Mouse (Mus musculus) bone marrow macrophage, adult 2 months (primary cell): ENCODE data around the gene Ciita. TPM values are rescaled to one million over a fixed set of nuclear protein-coding genes. Genes with fewer than 3 reads are reported as not detected.

Source experiments
- H3K27ac ChIP-seq: 2 replicates; pipeline ENCODE4 v1.5.1; 2012; ENCODE audit warnings: low read depth, low read length; ENCODE audit not compliant: insufficient read depth
- H3K4me1 ChIP-seq: 2 replicates; pipeline ENCODE4 v1.6.1; 2012; ENCODE audit warnings: low read length; ENCODE audit not compliant: control insufficient read depth, insufficient read depth
- H3K4me3 ChIP-seq: 2 replicates; pipeline ENCODE4 v1.5.1; 2012; ENCODE audit warnings: mild to moderate bottlenecking, low read length, moderate library complexity; ENCODE audit not compliant: insufficient read depth
- CTCF ChIP-seq: IDR thresholded peaks from 2 replicates; pipeline ENCODE4 v1.5.1; 2012; ENCODE audit warnings: low read depth, mild to moderate bottlenecking, low read length, moderate library complexity
- POLR2A ChIP-seq: IDR thresholded peaks from 2 replicates; pipeline ENCODE4 v1.6.1; 2012; ENCODE audit warnings: mild to moderate bottlenecking, low read depth, low read length, borderline replicate concordance
- polyA plus RNA-seq: library from polyadenylated mRNA; stranded (reverse); fragments of >200 nt; gene quantifications from 2 replicates; pipeline ENCODE4 v1.2.4, GENCODE M21; 2012; ENCODE audit not compliant: missing spikeins, insufficient read depth, insufficient read length

The Ciita gene
- 59.0 and 67.4 TPM in 2 replicates for polyA plus RNA-seq

- no peak for TF ChIP-seq POLR2A
- no peak for TF ChIP-seq CTCF
- H3K4me1 ChIP-seq, result peaks cover 66% of the 10 kb centered on the region
- no peak within 1 kb of the TSS for H3K4me3 ChIP-seq
- peak within 1 kb of the TSS; percentile 35 for H3K27ac ChIP-seq
Observed at GRCm38 (mm10) chr16:10479857-10480256, at the start of gene Ciita. TSS of gene Ciita (plus strand) at chr16:10480059.

GRCm38 (mm10) chr16:10431911-10432310, 47.9 kb upstream of the Ciita start:
- no peak overlapping the region for H3K4me3 ChIP-seq
- no peak overlapping the region for H3K27ac ChIP-seq
- no peak for TF ChIP-seq CTCF
- no peak for TF ChIP-seq POLR2A
- peaks cover 44% of the 10 kb centered on the region for H3K4me1 ChIP-seq

- H3K27ac ChIP-seq, result peak overlapping the region; percentile 82; the same call in 1 of the 2 replicates
- H3K4me3 ChIP-seq, result no peak overlapping the region
- H3K4me1 ChIP-seq, result peaks cover 49% of the 10 kb centered on the region
- no peak for TF ChIP-seq CTCF
Observed at GRCm38 (mm10) chr16:10432387-10432786, 47.5 kb upstream of the Ciita start.

- H3K27ac ChIP-seq, result peak overlapping the region; percentile 82
- no peak overlapping the region for H3K4me3 ChIP-seq
- TF ChIP-seq POLR2A, result no peak
- no peak for TF ChIP-seq CTCF
- peaks cover 58% of the 10 kb centered on the region for H3K4me1 ChIP-seq
Observed at GRCm38 (mm10) chr16:10433344-10433743, 46.5 kb upstream of the Ciita start.

GRCm38 (mm10) chr16:10436166-10436565, 43.7 kb upstream of the Ciita start:
- no peak for TF ChIP-seq POLR2A
- no peak for TF ChIP-seq CTCF
- Histone ChIP-seq H3K4me3 (no peak overlapping the region), H3K4me1 (peaks cover 68% of the 10 kb centered on the region), H3K27ac (peak overlapping the region; percentile 76)

- TF ChIP-seq POLR2A (no peak), CTCF (no peak)
- Histone ChIP-seq H3K4me3 (no peak overlapping the region), H3K4me1 (peaks cover 62% of the 10 kb centered on the region), H3K27ac (peak overlapping the region; percentile 72)
Observed at GRCm38 (mm10) chr16:10438055-10438454, 41.8 kb upstream of the Ciita start.

- Histone ChIP-seq H3K4me3 (no peak overlapping the region), H3K4me1 (peaks cover 35% of the 10 kb centered on the region), H3K27ac (peak overlapping the region; percentile 51)
- TF ChIP-seq POLR2A (no peak), CTCF (no peak)
Observed at GRCm38 (mm10) chr16:10441328-10441727, 38.5 kb upstream of the Ciita start.

GRCm38 (mm10) chr16:10441761-10442160, 38.1 kb upstream of the Ciita start:
- Histone ChIP-seq H3K27ac (no peak overlapping the region), H3K4me1 (peaks cover 33% of the 10 kb centered on the region), H3K4me3 (no peak overlapping the region)
- TF ChIP-seq CTCF (no peak), POLR2A (no peak)

GRCm38 (mm10) chr16:10443723-10444122, 36.1 kb upstream of the Ciita start:
- TF ChIP-seq CTCF (no peak), POLR2A (no peak)
- Histone ChIP-seq H3K27ac (no peak overlapping the region), H3K4me3 (no peak overlapping the region), H3K4me1 (peaks cover 19% of the 10 kb centered on the region)

GRCm38 (mm10) chr16:10446573-10447263, 33.1 kb upstream of the Ciita start:
- Histone ChIP-seq H3K4me1 (peaks cover 20% of the 10 kb centered on the region), H3K4me3 (no peak overlapping the region), H3K27ac (no peak overlapping the region)
- TF ChIP-seq CTCF (no peak), POLR2A (no peak)

- Histone ChIP-seq H3K4me3 (no peak within 1 kb of the TSS), H3K4me1 (peaks cover 22% of the 10 kb centered on the region), H3K27ac (no peak within 1 kb of the TSS)
- TF ChIP-seq POLR2A, result no peak
- no peak for TF ChIP-seq CTCF
Observed at GRCm38 (mm10) chr16:10447264-10447594, 32.6 kb upstream of the Ciita start, which contains the start of gene Tvp23a. TSS of gene Tvp23a (minus strand) at chr16:10447362.
